Mouse (Mus musculus) B cell, adult (primary cell): Measurements from ENCODE around the gene 4933425L06Rik. TPM values are rescaled to one million over a fixed set of nuclear protein-coding genes. Genes with fewer than 3 reads are reported as not detected.

Source experiments
- total RNA-seq: library from RNA; stranded (reverse); gene quantifications from 4 replicates; pipeline ENCODE4 v1.2.4, GENCODE M21; 2023; ENCODE audit not compliant: inconsistent age

Gene 4933425L06Rik
- total RNA-seq = not detected in 4 replicates

DNA sequence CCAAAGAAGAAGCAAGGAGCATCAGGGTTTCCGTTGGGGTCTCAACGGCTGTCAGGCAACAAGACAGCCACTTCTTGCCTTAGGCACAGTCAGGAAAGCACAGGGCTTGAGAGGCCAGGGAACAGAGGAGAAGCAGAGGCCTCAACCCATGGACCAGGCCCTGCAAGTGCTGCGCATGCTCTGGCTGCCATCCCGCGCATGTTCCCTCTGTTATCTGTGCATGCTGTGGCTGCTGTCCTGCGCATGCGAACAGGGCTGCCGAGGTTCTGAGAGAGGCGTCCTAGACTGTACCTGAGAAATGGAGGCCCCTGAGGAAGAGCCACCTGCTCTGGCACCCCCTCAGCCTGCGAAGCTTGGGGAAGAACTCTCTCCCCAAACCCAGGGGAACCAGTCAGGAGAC is at the start of gene 4933425L06Rik:
Gene 4933425L06Rik, plus strand, starts transcription at position 261 of the 400 bp plus-strand sequence.

GRCm38 (mm10) chr13:105054181-105054940 is 27.6 kb upstream of the 4933425L06Rik start, which contains the start of gene Rgs7bp:
Gene Rgs7bp, minus strand, starts transcription at chr13:105054930.

Other genes with a start within 250 kb of the 4933425L06Rik start
- gene Shisal2b, start 218.2 kb upstream of the 4933425L06Rik start, total RNA-seq = not detected in 4 replicates
- 0.13 TPM in 1 of 4 replicates, not detected in the others for gene Rgs7bp, start 27.2 kb upstream of the 4933425L06Rik start, total RNA-seq
- gene Rnf180, start 212.7 kb downstream of the 4933425L06Rik start, total RNA-seq = not detected in 4 replicates